Mouse (Mus musculus): ENCODE results near the gene Dnaja2.

Dnaja2 gene

DNA sequence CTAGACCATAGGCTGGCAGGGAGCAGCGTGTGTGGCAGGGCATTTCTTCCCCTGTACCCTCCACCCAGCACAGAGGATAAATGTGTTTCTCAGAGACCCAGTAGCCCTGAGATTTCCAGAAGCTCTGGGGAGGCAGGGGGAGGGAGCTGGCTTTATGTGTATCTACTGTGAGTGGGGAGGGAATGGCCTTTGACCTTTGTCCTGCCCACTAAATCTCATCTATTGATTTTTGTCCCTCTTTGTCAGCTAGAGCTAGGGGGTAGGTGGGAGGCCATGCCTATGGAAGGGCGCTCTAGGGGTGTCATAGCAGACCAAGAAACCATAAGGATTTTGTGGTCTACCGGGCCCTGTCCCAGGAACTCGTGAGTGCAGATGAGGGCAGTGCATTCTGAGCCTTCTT is 48.5 kb downstream of the Dnaja2 start:
- in situ Hi-C loops (cut with MboI; ENCODE audit: unreplicated experiment in 2 of 2): no loop called here

DNA sequence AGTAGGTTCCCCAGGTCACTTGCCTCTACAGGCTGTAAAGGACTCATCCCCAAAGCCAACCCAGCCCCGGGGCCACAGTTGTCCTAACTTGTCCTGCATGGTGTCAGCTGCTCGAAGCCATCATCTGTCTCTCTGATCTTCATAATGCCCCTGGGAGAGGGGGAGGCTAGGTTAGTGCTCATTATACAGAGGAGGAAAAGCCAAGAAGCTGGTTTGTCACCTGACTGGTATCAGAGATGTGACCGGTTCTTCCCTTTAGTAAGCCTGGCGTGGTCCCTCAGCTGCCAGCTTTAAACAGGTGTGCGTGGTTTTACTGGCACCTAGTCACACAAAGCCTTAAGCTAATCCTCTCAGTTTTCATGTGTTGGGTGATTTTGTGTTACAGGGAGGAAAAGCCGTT is 50.4 kb downstream of the Dnaja2 start:
- in situ Hi-C loops (cut with MboI; ENCODE audit: unreplicated experiment in 2 of 2): no loop called here

DNA sequence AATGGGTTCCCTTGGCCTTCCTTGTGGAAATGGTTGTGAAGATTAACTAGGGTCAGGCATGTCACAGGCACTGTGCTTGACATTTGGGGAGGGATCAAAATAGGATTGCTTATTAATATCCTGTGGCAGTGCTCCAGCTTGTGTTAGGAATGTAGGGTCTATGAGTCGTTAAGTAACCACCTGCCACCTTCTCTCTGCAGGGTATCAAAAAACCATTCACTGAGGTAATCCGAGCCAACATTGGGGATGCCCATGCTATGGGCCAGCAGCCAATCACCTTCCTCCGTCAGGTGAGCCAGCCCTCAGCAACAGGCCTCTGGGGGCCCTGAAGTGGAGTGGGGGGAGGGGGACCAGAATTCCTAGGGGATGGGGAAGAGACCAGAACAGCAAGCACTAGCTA is 52.1 kb downstream of the Dnaja2 start:
- in situ Hi-C loops (cut with MboI; ENCODE audit: unreplicated experiment in 2 of 2): no loop called here

DNA sequence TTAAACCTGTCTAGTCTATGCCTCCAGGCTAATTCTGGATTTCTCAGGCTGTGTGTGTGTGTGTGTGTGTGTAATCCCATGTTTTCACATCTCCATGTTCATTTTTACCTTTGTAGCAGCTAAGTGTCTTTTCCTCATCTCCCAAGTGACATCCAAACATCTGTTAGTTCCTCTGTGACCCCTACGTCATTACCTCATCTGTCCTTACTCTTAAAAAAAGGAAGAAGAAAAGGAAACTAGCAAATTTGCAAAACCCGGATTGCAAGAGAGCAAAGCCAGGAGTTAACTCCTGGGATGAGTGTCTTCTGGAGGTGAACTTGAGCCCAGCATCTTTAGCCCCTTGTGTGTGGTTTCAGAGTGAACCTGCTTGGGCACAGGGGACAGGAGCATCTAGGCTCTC is 52.8 kb downstream of the Dnaja2 start:
- in situ Hi-C loops (cut with MboI; ENCODE audit: unreplicated experiment in 2 of 2): no loop called here

DNA sequence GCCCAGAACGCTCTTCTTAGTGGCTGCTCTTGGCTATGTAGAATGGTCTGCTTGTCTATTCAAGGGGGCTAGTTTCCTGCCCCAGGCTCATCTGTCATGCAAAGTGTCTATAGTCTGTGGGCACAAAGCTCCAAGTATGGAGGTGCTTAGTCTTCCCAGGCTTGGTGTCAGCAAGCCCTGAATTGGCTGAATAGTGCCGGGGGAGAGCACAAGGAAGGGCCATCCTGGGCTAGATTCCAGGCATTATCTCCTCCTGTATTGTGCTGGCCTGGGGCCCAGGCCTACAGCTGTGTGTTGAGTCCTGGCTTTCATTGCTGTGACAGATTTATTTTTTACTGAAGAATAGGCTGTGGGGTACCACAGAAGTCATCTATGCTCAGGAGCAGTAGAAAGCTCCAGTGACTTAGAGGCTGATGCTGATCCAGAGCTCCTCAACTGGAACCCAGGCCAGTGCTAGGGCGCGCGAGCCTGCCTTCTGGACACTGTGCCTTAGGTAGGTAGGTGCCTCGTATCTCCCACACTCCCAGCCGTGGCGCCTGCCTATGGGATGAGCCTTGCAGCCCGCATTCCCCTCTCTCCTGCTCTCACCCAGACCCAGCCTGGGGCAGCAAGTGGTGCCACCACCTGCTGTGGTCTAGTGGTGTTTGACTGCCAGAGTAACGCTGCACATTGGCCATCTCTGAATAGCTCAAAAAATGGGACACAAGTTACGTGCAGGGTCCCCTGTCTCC is 54.0 kb downstream of the Dnaja2 start:
- in situ Hi-C loops (cut with MboI; ENCODE audit: unreplicated experiment in 2 of 2): no loop called here

DNA sequence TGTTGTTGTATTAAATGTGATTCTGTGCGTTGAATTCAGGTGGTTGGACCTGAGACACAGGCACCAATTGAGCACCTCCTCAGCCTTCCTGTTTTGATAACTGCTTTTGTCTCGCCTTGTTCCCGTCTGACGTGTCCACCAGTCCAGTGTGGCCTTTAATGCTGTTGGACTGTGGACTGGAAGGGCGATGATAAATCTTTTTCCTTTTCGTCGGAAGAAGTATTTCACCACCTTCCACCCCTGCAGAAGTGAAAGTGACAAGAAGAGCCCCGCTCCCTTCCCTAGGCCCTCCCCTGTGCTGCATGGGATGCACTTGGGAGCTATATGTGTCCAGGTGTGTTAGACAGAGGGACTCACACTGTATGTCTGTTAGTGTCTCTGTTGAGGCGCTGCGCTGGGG is 54.7 kb downstream of the Dnaja2 start:
- in situ Hi-C loops (cut with MboI; ENCODE audit: unreplicated experiment in 2 of 2): no loop called here

DNA sequence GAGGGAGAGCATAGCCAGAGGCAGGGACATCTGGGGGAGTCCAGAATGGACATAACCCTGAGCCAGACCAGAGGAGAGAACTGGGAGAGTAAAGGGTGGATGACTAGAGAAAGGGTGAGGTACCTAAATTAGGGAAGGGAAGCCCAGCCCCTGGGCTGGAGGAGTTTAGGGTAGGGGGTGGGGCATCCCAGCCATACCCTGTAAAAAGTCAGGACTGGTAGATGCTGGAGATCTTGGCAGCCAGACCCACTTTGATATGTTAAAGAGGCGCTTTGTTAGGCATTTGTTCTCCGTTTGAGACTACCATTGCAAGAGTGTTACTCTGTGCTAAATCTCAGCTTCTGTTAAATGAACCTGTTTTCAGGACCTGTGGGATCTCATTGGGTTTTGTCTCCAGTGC is 56.6 kb downstream of the Dnaja2 start:
- in situ Hi-C loops (cut with MboI; ENCODE audit: unreplicated experiment in 2 of 2): no loop called here

DNA sequence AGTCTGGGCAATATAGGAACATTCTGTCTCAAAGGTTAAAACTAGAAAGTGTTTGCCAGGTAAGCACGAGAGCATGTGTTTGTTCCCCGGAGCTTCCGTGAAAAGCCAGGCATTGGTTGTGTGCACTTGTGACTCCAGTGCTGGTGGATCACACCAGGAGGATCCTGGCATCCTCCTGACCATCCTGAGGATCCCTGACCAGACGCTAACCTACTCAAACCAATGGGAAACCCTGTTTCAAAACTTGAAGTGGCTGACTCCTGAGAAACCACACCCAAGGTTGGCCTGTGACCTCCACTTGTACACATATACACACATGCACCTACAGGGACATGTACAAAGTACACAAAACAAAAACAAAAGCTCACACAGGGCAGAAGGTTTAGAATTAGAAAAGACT is 58.4 kb downstream of the Dnaja2 start:
- in situ Hi-C loops (cut with MboI; ENCODE audit: unreplicated experiment in 2 of 2): no loop called here

DNA sequence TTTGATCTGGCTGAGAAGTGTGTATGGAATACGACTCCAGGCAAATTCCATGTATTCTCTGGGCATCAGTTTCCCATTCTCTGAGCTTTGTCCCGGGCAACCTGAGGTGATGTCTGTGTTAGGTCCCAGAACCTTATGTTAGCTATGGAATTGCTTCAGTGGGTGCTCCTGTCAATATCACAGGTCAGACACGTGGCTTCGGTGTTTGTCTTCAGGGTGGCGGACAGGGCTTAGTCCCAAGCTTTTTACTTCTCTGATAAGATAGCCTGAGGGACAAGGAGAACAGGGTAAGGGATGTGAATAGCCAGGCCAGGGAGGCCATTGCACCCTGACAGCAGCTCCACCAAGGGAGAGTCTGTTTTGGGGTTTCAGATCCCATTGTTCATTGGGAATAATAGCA is 59.0 kb downstream of the Dnaja2 start:
- in situ Hi-C loops (cut with MboI; ENCODE audit: unreplicated experiment in 2 of 2): no loop called here

DNA sequence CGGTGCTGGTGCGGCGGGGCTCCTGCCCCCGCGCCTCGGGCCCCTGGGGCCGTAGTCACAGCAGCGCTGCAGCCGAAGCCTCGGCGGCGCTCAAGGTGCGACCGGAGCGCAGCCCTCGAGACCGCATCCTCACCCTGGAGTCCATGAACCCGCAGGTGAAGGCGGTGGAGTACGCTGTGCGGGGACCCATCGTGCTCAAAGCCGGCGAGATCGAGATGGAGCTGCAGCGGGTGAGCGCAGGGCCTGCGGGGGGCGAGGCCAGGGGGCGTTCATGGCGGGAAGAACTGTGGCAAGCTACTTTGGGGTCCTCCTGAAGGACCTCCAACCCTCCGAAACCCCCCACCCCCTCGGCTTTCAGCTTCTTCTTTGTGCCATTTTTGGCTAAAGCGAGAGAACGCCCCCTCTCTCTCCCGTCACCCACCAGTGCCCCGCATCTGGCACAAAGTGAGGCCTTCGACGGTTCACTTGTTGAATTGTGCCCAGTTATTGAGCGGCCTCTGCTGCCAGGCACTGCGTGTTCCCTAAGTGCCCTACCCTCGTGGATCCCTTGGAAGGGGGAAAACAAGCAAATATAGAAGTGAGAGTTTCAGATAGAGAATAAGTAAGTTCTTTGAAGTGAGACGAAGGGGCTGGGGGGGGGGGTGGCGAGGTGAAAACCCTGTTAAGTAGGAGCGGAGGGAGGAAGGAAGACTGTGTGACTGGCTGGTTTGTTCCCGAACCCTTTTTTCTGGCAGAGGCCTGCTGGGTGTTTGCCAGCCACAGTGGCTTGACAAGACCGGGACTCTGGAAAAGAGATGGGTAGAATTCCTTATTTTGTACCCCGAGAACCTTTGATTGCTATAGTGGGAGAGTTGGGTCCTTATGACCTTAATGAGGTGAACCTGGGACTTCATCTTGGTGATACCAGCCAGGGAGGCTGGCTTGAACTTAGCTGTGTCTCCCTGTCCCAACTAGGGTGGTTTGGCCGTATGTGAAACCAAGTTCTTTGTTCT is 61.9 kb downstream of the Dnaja2 start:
- in situ Hi-C loops (cut with MboI; ENCODE audit: unreplicated experiment in 2 of 2): no loop called here

DNA sequence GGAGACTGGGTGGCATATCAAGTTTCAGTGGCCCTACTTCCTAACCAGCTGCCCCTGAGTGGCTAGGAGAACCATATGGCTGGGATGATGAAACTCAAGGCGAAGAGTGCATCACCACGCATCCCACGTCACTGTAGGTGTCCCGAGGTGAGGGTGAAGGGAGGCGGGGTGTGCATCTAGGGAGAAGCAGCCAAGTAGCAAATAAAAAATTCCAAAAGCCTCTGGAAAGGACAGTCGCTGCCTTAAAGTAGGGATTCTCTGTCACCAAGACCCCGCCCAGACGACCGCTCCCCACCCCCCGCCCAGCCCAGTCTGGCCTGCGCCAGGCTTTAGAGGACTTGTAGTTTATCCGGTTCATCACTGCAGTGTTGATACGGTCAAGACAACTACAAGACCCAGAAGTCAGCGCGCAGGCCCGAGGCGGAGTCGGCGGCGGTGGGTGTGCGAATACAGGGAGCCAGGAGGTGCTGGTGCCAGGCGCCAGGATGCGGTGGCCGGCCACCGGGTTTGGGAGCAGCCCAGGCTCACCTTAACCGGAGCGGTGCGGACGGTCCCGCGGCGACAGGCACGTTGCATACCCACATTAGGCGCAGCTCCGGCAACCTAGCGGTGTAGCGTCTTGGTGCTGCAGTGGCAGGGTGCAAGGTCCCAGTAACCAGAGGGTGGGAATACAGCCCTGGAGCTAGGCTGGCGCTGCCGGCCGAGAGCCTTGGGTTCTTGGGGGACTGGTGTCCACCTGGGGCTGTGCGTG is 62.8 kb downstream of the Dnaja2 start, which contains the start of gene Gpt2:
Gpt2 (plus strand) TSS at position 452 of the 751 bp plus-strand sequence.
- in situ Hi-C loops (cut with MboI; ENCODE audit: unreplicated experiment in 2 of 2): no loop called here

DNA sequence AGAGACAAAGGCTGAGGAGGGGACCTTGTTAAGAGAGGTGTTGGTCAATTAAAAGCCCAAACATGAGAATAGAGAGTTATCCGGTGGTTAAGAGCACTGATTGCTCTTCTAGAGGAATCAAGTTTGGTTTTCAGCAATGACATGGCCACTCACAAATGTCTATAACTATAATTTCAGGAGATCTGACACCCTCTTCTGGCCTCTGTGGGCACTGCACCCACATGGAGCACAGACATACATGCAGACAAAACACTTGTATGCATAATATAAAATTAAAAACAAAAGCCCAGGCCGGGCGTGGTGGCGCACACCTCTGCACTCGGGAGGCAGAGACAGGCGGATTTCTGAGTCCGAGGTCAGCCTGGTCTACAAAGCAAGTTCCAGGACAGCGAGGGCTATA is 65.6 kb downstream of the Dnaja2 start:
- in situ Hi-C loops (cut with MboI; ENCODE audit: unreplicated experiment in 2 of 2): no loop called here

DNA sequence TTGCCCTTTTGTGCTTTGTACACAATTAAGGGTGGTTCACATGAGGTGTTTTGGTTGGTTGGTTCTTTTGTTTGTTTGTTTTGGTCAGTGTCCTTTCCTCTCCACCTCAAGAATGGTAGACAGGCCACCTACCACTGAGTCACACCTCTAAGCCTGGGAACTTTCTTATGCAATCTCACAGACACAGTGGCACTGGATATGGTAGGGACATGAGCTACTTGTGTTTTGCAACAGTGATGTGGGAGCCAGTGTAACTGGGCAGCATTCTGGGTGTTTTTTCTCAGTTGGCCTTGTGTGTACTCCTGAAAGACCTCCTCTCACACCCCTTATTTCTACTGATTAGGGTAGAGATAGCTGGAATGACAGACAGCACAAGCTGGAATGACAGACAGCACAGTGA is 66.5 kb downstream of the Dnaja2 start:
- in situ Hi-C loops (cut with MboI; ENCODE audit: unreplicated experiment in 2 of 2): no loop called here

DNA sequence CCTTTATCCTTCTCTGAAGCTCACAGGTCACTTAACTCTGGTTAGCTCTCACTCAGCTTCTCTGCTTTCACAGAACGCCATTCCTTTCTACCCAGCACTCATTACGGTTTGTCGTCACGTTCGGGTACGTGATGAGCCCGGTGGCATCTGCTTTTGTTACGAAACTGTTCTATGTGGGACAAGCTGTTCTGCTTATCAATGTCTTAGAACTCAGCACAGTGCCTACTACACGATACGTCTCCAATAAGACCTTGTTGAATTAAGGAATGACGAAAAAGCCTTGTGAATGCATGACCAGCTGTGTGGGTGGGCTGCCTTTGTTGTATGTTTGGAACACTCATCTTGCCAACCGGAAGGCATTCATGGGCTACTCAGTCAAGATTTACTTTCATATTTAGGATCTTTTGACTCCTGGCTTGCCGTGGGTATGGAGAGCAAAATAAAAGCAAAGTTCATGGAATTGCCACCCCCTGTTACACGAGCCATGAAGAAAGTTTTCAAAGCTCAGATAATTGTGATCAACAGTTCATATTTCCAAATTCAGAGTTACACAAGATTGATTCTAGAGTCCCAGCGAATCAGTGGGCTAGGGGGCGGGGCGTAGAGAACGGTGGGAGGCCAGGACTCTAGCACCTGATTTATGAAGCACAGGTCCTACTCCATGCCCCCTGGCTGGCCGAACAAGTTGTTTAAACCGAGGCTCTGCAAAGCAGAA is 67.1 kb downstream of the Dnaja2 start:
- in situ Hi-C loops (cut with MboI; ENCODE audit: unreplicated experiment in 2 of 2): no loop called here
